Mouse (Mus musculus): ENCODE data around the gene Sf3b2.

Sf3b2 gene

DNA sequence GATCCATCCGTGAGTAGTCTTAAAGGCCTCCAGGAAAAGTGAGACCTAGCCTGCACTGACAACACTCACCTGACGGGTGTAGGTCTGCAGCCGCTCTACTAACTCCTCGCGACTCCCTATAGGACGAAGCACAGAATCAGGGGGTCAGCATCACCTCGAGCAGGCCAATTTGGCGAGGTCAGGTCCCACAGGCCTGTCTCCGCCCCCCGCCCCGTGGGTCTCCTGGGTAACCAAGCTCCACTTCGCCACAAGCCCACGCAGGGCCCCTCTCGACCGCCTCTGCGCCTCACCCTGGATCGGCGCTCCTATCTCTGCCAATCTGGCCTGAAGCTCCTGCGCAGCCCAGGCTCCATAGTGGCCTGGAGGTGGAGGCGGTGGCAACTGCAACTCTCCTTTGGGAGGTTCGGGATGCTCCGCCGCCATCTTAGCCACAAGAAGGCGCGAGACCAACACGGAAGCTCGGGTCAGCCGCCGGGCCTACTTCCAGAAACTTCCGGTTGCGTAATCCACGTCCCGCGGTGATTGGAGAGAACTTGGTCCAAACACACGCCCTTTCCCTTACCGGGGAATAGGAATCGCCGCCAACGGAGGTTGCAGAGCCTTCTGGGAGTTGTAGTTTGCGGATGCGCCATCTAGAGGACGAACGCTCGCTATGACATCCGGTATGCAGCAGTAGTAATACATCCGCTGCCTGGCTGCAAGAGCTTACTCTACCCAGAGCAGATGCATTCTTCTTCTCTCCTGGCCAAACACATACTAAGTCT lies at the start of gene Sf3b2:
Gene Sf3b2, minus strand, starts transcription at position 484 of the 764 bp plus-strand sequence.
- DNase-seq (ENCODE audit: low spot score in 2 of 2) = peak; percentile 97 to 99

DNA sequence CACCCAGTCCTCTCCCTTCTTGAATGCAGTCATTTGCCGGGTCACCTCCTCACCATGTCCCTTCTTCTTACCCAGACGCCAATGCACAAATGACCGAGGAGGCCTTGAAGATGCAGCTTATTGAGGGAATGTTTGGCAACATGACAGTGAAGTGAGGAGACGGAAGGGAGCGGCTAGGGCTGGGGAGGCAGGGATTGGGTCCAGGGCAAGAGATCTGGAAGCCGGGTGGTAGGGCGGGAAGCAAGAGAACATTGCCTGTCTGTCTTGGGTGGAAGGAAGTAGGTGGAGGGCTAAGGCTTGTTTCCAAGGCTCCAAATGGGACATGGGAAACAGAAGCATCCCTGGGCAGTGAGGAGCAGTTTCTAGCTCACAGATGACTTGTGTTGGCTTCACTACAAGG lies 46.1 kb upstream of the Sf3b2 start:
- DNase-seq (ENCODE audit: low spot score in 2 of 2) = no peak

DNA sequence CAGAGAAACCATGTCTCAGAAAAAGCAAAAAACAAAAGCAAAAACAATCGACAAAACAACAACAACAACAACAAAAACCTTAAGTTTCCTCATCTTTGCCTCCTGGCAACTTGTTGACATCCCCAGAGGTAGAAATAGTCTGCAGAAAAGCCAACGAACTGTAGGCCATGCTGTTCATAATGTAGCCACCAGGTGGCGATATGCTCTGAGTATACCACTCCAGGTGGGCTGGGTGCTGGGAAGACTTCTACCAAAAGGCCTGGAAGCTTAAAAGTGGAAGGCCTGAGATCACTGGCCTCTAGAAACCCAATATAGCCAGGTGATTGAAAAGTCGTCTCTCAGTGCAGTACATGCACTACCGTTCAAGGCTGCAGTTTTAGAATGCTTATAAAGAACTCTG lies 42.7 kb upstream of the Sf3b2 start:
- peak; percentile 43 to 84 for DNase-seq (ENCODE audit: low spot score in 2 of 2)

DNA sequence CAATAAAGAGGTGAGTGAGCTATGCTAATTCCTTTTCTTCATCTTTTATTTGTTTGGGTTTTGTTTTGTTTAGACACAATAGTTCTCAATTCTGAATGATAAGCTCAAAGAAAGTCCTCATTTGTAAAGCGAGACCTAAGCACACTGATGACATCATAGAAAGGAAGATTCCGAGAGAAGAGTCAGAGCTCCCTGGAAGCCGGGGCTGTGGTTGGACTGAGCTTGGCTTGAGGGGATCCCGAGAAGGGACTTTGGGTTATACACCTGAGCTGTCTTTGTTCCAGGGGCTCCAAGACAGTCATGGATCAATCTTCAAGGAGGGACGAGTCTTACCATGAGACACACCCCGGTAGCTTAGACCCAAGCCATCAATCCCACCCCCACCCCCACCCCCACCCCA lies 40.2 kb upstream of the Sf3b2 start, which contains the start of gene Catsper1:
Gene Catsper1, plus strand, starts transcription at position 301 of the 400 bp plus-strand sequence.
- no peak for DNase-seq (ENCODE audit: low spot score in 2 of 2)

DNA sequence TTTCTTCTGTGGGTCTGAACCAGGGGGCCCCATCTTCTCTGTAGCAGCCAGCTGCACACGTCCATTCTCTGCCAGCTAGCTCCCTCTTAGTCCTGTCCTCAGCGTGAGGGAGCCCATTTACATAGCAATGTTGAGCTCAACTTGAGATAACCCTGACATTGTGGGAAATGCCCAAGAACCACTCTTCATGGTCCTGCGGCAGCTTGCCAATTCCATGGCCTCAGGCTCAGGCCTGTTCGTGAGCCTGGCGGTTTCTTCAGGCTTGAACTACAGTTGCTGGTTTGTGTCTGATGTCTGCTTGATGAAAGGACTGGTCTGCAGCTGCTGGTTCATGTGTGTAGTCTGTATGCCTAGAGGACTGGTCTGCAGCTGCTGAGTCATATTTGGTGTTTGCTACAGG lies 39.5 kb upstream of the Sf3b2 start:
- no peak for DNase-seq (ENCODE audit: low spot score in 2 of 2)

DNA sequence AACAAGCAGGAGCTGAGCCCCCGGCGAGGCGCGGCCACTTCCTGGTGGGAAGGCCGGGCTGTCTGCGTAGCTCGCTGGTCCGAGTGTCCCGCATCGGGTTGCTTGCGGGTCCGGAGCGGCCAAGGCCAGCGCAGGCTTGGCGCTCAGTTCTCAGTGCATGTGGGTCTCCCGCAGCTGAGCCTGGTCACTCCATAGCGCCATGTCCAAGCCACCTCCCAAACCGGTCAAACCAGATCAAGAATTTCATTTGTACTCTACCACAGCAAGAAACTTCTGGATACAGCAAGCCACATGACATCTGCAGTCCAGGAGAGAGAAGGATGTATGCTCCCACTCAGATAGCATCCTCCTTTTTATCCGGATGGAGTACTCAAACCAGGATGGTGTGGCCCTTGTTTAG lies 32.7 kb upstream of the Sf3b2 start:
- no peak for DNase-seq (ENCODE audit: low spot score in 2 of 2)

DNA sequence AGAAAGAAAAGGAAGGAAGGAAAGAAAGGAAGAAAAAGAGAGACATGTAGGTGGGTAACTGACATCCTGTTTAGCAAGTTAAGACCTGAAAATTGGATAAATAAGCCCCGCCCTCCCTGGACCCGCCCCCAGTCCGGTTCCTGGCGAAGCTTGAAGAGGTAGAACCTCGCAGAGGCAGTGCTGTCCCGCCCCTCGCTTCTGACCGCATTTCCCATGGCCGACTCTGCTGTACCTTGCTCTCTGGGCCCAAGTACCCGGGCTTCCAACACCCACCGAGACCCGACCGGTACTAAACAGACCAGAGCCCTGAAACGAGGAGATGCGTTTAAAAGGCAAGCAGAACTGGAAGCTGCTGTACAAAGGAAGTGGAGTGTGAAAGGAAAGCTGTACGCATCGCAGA lies 28.5 kb upstream of the Sf3b2 start:
- no peak for DNase-seq (ENCODE audit: low spot score in 2 of 2)

DNA sequence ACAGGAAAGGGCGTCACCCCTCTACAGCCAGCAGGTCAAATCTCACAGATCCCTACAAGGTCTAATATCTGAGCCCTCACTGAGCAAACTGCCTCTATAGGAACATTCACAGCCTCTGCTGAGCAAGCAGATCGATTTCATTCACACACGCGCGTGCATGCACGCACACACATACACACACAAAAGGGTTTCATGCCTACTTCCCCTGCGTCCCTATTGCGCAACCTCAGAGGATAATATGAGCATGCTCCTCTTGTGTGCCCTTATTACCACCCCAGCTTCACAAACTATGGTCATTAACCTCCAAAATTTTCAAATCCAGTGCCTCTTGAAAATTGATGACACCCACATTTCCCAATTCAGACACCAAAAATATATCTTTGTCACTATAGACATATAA lies 17.9 kb upstream of the Sf3b2 start:
- no peak for DNase-seq (ENCODE audit: low spot score in 2 of 2)

DNA sequence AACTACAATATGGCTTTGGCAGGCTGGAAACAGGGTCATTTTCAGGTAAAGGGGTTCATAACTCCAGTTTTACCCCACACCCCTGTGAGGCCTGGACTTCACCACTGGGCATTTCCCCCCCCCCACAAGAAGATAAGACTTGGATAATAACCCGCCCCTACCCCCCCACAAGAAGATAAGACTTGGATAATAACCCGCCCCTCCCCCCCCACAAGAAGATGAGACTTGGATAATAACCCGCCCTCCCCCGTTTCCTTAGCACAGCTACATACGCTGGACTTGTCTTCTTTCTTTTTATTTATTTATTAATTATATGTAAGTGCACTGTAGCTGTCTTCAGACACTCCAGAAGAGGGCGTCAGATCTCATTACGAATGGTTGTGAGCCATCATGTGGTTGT lies 13.8 kb upstream of the Sf3b2 start:
- no peak for DNase-seq (ENCODE audit: low spot score in 2 of 2)

DNA sequence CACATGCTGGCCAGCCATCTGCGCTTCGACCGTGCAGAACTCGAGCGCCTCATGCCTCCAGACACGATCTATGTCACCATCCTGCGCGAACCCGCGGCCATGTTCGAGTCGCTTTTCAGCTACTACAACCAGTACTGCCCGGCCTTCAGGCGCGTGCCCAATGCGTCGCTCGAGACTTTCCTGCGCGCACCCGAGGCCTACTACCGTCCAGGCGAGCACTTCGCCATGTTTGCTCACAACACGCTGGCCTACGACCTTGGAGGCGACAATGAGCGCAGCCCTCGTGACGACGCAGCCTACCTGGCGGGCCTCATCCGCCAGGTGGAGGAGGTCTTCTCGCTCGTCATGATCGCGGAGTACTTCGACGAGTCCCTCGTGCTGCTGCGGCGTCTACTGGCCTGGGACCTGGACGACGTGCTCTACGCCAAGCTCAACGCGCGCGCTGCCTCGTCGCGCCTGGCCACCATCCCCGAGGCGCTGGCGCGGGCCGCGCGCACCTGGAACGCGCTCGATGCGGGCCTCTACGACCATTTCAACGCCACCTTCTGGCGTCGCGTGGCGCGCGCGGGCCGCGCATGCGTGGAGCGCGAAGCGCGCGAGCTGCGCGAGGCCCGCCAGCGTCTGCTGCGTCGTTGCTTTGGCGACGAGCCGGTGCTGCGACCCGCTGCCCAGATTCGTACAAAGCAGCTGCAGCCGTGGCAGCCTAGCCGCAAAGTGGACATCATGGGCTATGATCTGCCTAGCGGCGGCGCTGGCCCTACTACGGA lies 11.9 kb upstream of the Sf3b2 start:
- DNase-seq (ENCODE audit: low spot score in 2 of 2) = peak in 1 of 2 experiments; percentile 25

DNA sequence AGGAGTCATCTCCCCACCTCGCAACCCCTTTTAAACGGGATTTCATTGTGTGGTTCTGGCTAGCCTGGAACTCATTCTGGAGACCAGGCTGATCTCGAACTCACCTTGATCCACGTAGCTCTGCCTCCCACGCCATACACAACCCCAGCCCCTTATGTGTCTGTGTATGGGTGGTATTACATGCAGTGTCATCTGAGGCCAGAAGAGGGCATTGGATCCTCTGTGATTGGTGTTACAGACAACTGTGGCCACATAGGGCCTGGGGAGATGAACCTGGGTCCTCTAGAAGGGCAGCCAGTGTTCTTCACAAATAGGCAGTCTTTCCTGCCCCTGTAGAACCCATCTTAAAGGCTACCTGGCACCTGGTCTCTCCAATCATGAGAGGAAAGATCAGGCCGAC lies 11.0 kb upstream of the Sf3b2 start:
- no peak for DNase-seq (ENCODE audit: low spot score in 2 of 2)

DNA sequence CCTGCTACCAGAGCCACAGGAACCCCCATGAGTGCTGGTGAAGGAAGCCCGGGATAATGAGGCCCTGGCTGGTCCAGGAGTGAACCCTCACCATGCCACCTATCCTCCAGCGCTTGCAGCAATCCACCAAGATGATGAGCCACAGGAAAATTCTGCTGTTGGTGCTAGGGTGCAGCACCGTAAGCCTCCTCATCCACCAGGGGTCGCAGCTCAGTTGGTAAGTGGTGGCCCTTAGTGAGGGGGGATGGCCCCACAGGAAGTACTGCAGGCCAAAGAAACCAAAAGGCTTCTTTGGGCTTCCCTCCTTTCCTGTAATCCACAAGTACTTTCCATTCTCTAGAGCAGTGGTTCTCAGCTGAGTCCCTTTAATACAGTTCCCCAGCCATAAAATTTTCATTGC lies 7.2 kb upstream of the Sf3b2 start:
- DNase-seq (ENCODE audit: low spot score in 2 of 2) = no peak

DNA sequence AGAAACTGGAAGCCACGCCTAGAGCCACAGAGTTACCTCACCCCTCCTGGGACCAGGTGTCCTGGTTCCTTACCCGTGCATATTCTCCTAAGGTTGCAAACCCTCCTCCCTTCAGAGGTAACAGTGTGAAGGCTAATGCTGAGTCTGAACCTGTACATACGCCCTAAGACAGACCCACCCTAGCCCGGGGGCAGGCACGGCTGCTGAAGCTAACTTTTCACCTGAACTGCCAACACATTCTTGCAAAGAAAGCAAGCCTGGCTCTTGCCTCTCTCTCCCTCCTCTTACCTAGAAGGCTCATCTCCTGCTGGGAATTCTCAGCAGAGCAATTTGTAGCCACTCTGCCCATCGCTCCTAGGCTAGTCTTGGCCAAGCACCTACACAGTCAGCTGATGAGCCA lies 5.3 kb upstream of the Sf3b2 start:
- DNase-seq (ENCODE audit: low spot score in 2 of 2) = no peak

DNA sequence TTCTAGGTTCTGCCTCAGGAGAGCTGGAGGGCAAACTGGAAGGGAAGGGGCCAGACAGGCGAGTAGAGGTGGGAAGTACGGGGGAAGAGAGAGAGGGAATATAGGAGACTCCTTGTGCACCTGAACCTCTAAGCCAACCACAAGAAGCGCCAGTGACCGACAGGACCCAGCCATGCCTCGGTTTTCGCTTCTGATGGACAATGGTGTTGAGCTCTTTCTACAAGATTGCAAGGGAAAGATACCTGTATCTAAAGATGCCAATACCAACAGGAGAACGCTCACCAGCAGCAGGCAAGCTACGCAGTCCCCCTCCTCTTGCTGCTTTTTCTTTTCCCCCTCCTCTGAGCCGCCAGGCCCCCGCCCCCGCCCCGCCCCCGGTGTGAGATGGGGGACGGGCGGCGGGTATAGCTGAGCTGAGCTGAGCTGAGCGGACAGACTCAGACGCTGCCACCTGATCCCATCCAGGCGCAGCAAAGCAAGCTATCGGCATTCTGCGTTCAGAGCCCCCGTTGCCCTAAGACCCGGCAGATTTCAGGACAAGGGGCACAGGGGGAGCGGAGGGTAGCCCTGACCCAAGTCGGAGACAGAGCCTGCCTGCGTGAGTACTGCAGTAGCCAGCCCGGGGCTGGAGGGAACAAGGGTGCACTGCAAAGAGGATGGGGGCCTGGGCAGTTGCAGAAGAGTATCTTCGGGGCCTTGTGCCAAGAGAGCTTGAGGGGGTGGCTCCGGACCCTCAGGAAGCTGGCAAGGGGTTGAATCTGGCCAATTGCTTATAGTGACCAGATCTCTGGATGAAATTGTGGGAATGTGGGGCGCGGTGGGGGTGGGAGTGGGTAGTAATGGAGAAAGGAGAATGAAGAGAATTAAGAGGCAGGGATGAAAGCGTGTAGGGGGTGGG lies 2.9 kb upstream of the Sf3b2 start, which contains the start of gene Gal3st3:
Gene Gal3st3, plus strand, starts transcription at position 429 of the 898 bp plus-strand sequence.
- no peak for DNase-seq (ENCODE audit: low spot score in 2 of 2)

DNA sequence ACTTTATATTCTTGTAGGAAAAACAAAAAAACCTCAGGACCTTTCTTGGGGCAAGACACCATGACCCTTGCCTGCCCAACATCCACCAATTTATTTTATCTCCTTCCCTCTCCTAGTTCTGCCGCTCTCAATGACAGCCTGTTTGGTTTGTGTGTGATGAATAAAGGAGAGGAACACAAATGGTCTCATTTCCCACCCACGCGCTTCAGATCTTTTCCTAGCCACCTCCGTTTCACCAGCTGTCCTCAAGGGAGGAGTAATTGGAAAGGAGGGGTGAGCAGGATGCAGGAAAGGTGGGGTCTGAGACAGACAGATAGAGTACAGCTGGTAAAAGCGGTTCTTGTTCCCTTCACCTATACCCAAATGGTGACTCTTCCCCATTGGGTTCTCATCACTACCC lies 1.4 kb upstream of the Sf3b2 start:
- DNase-seq (ENCODE audit: low spot score in 2 of 2) = no peak

DNA sequence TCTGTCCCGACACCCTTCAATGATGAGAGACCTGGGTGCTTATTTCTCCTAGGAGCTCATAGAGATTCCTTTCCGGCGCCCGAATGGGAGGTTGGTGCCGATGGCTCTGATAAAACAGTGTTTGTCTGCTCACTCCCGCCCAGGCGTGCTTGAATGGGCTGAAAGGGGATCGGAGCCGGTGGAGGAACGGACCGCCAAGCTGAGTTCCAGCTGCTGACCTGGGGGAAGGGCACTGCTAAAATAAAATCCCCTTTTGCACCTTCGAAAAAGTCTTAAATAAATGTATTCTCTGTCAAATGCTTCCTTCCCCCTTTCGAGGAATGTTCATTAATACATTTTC lies 451 bp upstream of the Sf3b2 start:
- DNase-seq (ENCODE audit: low spot score in 2 of 2) = no peak

DNA sequence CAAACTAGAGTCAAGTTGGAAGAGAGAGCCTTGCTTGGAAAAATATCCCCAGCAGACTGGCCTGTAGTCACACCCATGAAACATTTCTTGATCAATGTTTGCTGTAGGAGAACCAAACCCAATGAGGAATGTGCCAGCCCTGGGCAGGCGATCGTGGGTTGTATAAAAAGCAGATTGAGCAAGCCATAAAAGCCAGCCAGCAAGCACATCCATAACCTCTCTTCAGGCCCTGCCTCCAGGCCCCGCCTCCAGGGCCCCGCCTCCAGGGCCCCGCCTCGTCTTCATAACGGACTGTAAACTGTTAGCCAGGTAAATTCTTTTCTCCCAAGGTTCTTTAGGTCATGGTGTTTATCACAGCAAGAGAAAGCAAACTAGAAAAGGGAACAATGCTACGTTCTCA lies 16.9 kb downstream of the Sf3b2 start:
- DNase-seq (ENCODE audit: low spot score in 2 of 2) = no peak

DNA sequence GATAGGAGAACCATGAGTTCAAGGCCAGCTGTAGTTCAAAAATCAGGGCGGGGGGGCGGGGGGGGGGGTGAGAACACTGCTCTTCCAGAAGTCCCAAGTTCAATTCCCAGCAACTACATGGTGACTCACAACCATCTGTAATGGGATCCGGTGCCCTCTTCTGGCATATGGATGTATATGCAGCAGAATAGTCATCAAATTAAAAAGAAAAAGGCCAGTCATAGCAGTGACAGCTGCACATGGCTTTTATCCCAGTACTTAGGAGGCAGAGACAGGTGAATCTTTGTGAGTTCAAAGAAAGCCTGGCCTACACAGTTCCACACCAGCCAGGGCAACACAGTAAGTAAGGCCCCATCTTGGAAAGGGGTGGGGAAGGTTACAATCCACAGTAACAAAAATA lies 18.1 kb downstream of the Sf3b2 start:
- no peak for DNase-seq (ENCODE audit: low spot score in 2 of 2)

DNA sequence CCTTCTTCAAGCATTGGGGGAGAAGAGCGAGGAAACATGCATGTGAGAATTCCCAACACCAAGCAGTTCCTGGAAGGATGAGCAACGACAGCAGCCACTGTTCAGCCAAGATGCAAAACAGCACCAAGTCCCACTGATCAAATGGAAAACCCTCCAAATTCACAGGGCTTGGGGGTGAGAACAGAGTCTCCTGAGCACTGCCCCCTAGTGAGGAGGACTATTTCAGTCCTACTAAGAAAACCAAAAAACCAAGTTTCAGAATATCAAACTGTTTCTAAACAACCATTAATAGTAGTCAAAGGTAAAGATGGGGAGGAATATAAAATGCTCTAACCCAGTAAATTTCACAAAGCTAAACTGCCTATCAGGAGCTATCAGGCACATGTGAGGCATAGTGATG lies 18.7 kb downstream of the Sf3b2 start:
- no peak for DNase-seq (ENCODE audit: low spot score in 2 of 2)

DNA sequence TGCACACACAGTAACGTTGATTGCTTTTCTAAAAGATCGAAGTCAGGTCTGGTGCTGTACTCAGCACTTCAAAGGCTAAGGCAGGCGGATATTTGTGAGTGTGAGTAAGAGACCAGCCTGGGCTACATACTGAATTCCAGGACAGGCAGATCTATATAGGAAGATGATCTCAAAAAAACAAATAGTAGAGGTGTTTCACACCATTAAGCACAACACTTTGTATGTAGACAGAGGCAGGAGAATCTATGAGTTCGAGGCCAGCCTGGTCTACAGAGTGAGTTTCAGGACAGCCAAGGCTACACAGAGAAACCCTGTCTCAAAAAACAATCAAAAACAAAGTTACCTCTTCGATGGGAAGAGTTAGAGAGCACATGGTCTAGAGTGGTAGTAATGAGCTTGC lies 19.5 kb downstream of the Sf3b2 start:
- DNase-seq (ENCODE audit: low spot score in 2 of 2) = no peak

DNA sequence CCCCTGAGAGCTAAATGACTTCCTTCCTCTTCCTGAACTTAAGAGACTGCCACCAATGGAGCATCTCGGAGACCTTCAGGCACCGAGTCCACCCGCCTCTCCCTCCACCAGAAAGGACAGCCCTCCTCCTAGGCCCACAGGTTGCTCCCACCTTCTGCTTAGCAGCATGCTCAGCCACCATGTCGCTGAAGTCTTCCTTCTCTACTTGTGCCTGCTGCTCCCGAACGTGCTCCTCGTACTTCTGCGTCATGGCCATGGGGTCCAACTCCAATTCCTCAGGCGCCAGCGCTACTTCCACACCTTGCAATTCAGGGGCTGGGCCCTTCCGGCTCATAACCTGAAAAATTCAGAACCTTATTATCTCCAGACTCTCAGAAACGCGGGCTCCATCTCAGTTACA lies 20.6 kb downstream of the Sf3b2 start:
- DNase-seq (ENCODE audit: low spot score in 2 of 2) = no peak

DNA sequence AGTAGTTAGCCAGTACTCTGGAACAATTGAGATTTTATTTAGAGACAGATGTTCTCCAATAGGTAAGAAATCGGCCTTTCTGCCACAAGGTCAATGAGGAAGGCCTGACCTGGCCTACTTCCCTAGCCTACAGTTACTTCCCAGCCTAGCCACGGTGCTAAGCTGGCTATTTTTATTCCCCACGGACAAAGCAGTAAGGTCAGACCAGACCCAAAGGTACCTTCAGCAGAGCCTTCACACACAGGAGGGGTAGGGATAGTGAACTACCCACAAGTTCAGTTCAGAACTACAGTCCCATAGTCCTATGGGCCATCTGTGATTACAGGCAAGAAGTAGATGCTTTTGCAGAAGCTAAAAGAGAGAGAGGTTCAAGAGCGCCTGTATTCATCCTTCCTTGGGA lies 21.3 kb downstream of the Sf3b2 start:
- no peak for DNase-seq (ENCODE audit: low spot score in 2 of 2)

Data from urinary bladder, postnatal 4 days (tissue).